Mouse (Mus musculus) hindbrain, postnatal 0 days (tissue): Measurements from ENCODE around the gene Dmrt1. TPM values are rescaled to one million over a fixed set of nuclear protein-coding genes. Genes with fewer than 3 reads are reported as not detected.
"Not testable (repeated sequence)": the region's sequence is repeated elsewhere in the genome, so short reads cannot be mapped to it uniquely, and the experiment has no call there.

Experiments
- ATAC-seq: fragments of 200-750 bp; cut with Nextera tagmentation; 2 replicates; pipeline ENCODE4 v1.8.0; 2017; ENCODE audit warnings: mild to moderate bottlenecking, moderate TSS enrichment, moderate library complexity
- DNase-seq: peaks from one replicate; pipeline ENCODE4 v3.0.0-alpha.2; 2015; ENCODE audit warnings: low spot score
- H3K27ac ChIP-seq: fragments of 300-500 bp; sonication (generic); 2 replicates; pipeline ENCODE4 v1.5.1; 2014; ENCODE audit warnings: mild to moderate bottlenecking
- H3K27me3 ChIP-seq: fragments of 300-500 bp; sonication (generic); 2 replicates; pipeline ENCODE4 v1.6.1; 2014; ENCODE audit warnings: low read length, mixed read lengths; ENCODE audit not compliant: insufficient read depth
- H3K36me3 ChIP-seq: fragments of 300-500 bp; sonication (generic); 2 replicates; pipeline ENCODE4 v1.6.1; 2014; ENCODE audit warnings: low read length, mixed read lengths; ENCODE audit not compliant: insufficient read depth
- H3K4me1 ChIP-seq: fragments of 300-500 bp; sonication (generic); 2 replicates; pipeline ENCODE4 v1.6.1; 2014; ENCODE audit warnings: antibody characterized with exemption, low read length, mixed read lengths; ENCODE audit not compliant: insufficient read depth
- H3K4me2 ChIP-seq: fragments of 300-500 bp; sonication (generic); 2 replicates; pipeline ENCODE4 v1.6.1; 2014; ENCODE audit warnings: low read depth, mild to moderate bottlenecking, low read length, moderate library complexity, mixed read lengths
- H3K4me3 ChIP-seq: fragments of 300-500 bp; sonication (generic); 2 replicates; pipeline ENCODE4 v1.5.1; 2014; ENCODE audit warnings: low read length
- H3K9ac ChIP-seq: fragments of 300-500 bp; sonication (generic); replicated peaks from 2 replicates; pipeline ENCODE4 v1.6.1; 2014; ENCODE audit warnings: mild to moderate bottlenecking, low read length, moderate library complexity, mixed read lengths
- H3K9me3 ChIP-seq: fragments of 300-500 bp; sonication (generic); 2 replicates; pipeline ENCODE4 v1.6.1; 2016; ENCODE audit warnings: low read length, mixed read lengths
- CTCF ChIP-seq: IDR thresholded peaks from 2 replicates; pipeline ENCODE4 v1.5.1; 2016; ENCODE audit warnings: antibody characterized with exemption, control low read depth, low read depth
- WGBS: fragments of 180-500 bp; shearing (Covaris S2); extraction: QIAGEN DNeasy Blood & Tissue Kit; methylation state at CpG from one replicate; pipeline ENCODE4 v1.1.7; 2014; 5-methylcytosine and 5-hydroxymethylcytosine counted together
- polyA plus RNA-seq: library from polyadenylated mRNA; unstranded; fragments of >200 nt; fragmentation: Nextera tagmentation; extraction: Ambion mirVana; gene quantifications from 2 replicates; pipeline ENCODE4 v1.2.1, GENCODE M21; 2015
- total RNA-seq: library from RNA; depleted of rRNA; stranded (reverse); fragments of >200 nt; gene quantifications from 2 replicates; pipeline ENCODE4 v1.2.3, GENCODE M21; 2014; rRNA removed

Gene Dmrt1
- total RNA-seq: not detected in 2 replicates
- polyA plus RNA-seq: not detected in 2 replicates

GRCm38 (mm10) chr19:25505360-25506196 lies at the start of gene Dmrt1:
TSS of gene Dmrt1 (plus strand) at chr19:25505618.
- no peaks in the 10 kb centered on the region for H3K4me1 ChIP-seq
- peak; percentile 17 for DNase-seq
- no peak within 1 kb of the TSS for H3K27ac ChIP-seq
- H3K36me3 ChIP-seq: no peaks in the 10 kb centered on the region
- peak within 1 kb of the TSS; percentile 27 for H3K4me3 ChIP-seq
- H3K27me3 ChIP-seq: peaks cover 51% of the 10 kb centered on the region
- peak within 1 kb of the TSS; percentile 41 for H3K4me2 ChIP-seq
- no peak for TF ChIP-seq CTCF
- 1% methylated on average over 64 of the region's 64 CpGs for WGBS
- no peak for ATAC-seq
- H3K9ac ChIP-seq: no peak within 1 kb of the TSS
- H3K9me3 ChIP-seq: no peaks in the 10 kb centered on the region

GRCm38 (mm10) chr19:25460760-25461159 lies 44.7 kb upstream of the Dmrt1 start:
- Histone ChIP-seq H3K27me3 (no peaks in the 10 kb centered on the region), H3K4me1 (no peaks in the 10 kb centered on the region), H3K27ac (no peak overlapping the region), H3K4me2 (no peak overlapping the region), H3K9me3 (no peaks in the 10 kb centered on the region), H3K9ac (no peak overlapping the region), H3K4me3 (no peak overlapping the region), H3K36me3 (no peaks in the 10 kb centered on the region)
- DNase-seq: no peak
- ATAC-seq: no peak
- no peak for TF ChIP-seq CTCF
- WGBS: 91% methylated on average over 8 of the region's 8 CpGs

GRCm38 (mm10) chr19:25461553-25462320 lies 43.7 kb upstream of the Dmrt1 start:
- Histone ChIP-seq H3K4me3 (no peak overlapping the region), H3K27me3 (no peaks in the 10 kb centered on the region), H3K4me1 (no peaks in the 10 kb centered on the region), H3K27ac (no peak overlapping the region), H3K9ac (no peak overlapping the region), H3K9me3 (no peaks in the 10 kb centered on the region), H3K4me2 (peak overlapping the region; percentile 36; the same call in 1 of the 2 replicates), H3K36me3 (no peaks in the 10 kb centered on the region)
- 52% methylated on average over 20 of the region's 20 CpGs for WGBS
- no peak for ATAC-seq
- DNase-seq: peak; percentile 30
- no peak for TF ChIP-seq CTCF

GRCm38 (mm10) chr19:25475806-25476205 lies 29.6 kb upstream of the Dmrt1 start:
- not testable (repeated sequence) for H3K4me2 ChIP-seq, H3K27ac ChIP-seq, H3K9me3 ChIP-seq, H3K4me1 ChIP-seq, DNase-seq, ATAC-seq, H3K36me3 ChIP-seq, H3K27me3 ChIP-seq, H3K9ac ChIP-seq, H3K4me3 ChIP-seq
- TF ChIP-seq CTCF: peak; percentile 53
- WGBS: 59% methylated on average over 4 of the region's 4 CpGs

GRCm38 (mm10) chr19:25479152-25479669 lies 26.2 kb upstream of the Dmrt1 start:
- 69% methylated on average over 5 of the region's 5 CpGs for WGBS
- no peak overlapping the region for H3K4me3 ChIP-seq
- H3K9me3 ChIP-seq: peaks cover 3% of the 10 kb centered on the region; the same call in 1 of the 2 replicates
- no peak overlapping the region for H3K27ac ChIP-seq
- ATAC-seq: no peak
- no peak overlapping the region for H3K4me2 ChIP-seq
- TF ChIP-seq CTCF: no peak
- no peaks in the 10 kb centered on the region for H3K36me3 ChIP-seq
- DNase-seq: no peak
- H3K4me1 ChIP-seq: no peaks in the 10 kb centered on the region
- H3K27me3 ChIP-seq: no peaks in the 10 kb centered on the region
- H3K9ac ChIP-seq: no peak overlapping the region

- no peak for TF ChIP-seq CTCF
- H3K9me3 ChIP-seq: peaks cover 3% of the 10 kb centered on the region; the same call in 1 of the 2 replicates
- ATAC-seq (no peak), DNase-seq (no peak)
- no peak overlapping the region for H3K4me2 ChIP-seq
- no peak overlapping the region for H3K27ac ChIP-seq
- WGBS: 89% methylated on average over 6 of the region's 6 CpGs
- H3K27me3 ChIP-seq: no peaks in the 10 kb centered on the region
- no peaks in the 10 kb centered on the region for H3K36me3 ChIP-seq
- no peaks in the 10 kb centered on the region for H3K4me1 ChIP-seq
- no peak overlapping the region for H3K9ac ChIP-seq
- H3K4me3 ChIP-seq: no peak overlapping the region
These were observed 24.6 kb upstream of the Dmrt1 start for GRCm38 (mm10) chr19:25480820-25481219.
